Mouse (Mus musculus): ENCODE measurements around the gene Palm2.

GRCm38 (mm10) chr4:57618743-57619142, 184.7 kb downstream of the Palm2 start:
- TF ChIP-seq POLR2A (IDR thresholded peaks at IDR 0.05; ENCODE audit: borderline replicate concordance, low read depth, low read length) (no peak), CTCF (IDR thresholded peaks at IDR 0.05; ENCODE audit: low read depth, low read length) (no peak)
